Mouse (Mus musculus): ENCODE measurements at regions not wholly inside any gene's neighbourhood (a gene's known extent, or its start where the extent isn't known, plus 50 kb on each side); places are given as distances from the start of the nearest gene placed in this dataset.

DNA sequence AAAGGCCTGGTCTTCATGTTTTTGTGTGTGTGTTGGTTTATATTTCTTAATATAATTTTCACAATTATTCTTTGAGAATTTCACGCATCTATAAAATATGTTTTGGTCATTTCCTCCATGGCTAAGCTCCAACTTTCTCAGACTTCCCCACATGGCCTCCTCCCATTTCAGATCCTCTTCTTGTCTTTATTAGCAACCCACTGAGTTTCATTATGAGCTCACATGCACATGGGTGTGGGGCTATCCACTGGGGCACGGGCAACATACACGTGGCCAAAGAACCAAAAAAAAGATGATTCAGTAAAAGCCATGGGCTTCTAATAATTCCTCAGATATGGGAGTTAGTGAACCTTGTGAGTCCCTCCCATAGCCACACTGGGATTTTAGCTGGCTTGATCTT is 50.1 kb upstream of the Mpp6 start:
- DNase-seq: no peak
